Mouse (Mus musculus): ENCODE data around the gene Sox10. TPM values are rescaled to one million over a fixed set of nuclear protein-coding genes. Genes with fewer than 3 reads are reported as not detected.
A peak's percentile ranks its signal among the peaks of the same experiment; 100 is the strongest.

Gene Sox10
- polyA plus RNA-seq, 1 experiment from 2014 or later, result not detected

DNA sequence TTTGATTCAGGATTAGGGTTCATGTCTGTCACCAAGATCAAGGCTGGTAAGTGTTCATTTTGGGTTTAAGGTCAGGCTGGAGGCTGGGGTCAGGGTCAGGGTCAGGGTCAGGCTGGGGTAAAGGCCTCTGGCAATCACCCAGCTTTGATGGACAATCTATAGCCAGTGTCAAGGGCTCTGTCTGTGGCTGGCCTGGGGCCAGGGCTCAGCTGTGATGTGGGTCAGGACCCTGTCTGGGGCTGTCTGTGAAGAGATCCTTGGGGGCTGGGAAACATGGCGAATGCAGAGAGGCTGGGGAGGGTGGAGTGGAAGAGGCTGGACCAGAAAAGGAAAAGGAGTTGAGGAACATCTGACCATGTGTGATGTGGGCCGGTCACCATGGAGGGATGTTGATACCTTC lies 29.9 kb upstream of the Sox10 start:
- TF ChIP-seq CTCF (IDR thresholded peaks at IDR 0.05), result no peak
- ATAC-seq (no peak), DNase-seq (ENCODE audit: low read depth, low spot score) (no peak)
- in situ Hi-C loops (cut with MboI; ENCODE audit: low pct_unique_long_range_greater_than_20kb), result no loop called here
- ChIA-PET POLR2A (no interaction called here), CTCF (no interaction called here)
- no peaks in the 10 kb centered on the region for H3K27me3 ChIP-seq

DNA sequence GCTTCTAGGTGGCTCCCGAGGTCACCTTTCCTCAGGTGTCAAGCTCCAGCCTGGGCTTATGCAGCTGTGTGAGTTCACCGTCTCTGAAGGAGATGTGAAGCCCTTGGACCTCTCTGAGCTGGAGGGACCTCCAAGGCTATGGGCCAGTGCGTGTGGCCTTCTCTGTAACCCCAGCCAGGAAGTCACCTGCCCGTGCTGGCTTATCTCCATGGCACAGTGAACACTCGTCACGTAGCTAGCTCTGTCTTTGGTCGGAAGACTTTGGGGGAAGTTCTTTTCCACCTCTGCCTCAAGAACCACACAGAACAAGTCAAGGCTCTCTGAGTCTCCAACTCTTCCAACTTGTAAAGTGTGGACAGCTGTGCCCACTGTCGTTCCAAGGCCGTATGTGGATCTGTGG lies 29.0 kb upstream of the Sox10 start:
- H3K27me3 ChIP-seq, result no peaks in the 10 kb centered on the region
- ATAC-seq (no peak), DNase-seq (ENCODE audit: low read depth, low spot score) (no peak)
- no peak for TF ChIP-seq CTCF (IDR thresholded peaks at IDR 0.05)
- in situ Hi-C loops (cut with MboI; ENCODE audit: low pct_unique_long_range_greater_than_20kb), result no loop called here
- ChIA-PET CTCF (no interaction called here), POLR2A (no interaction called here)

GRCm38 (mm10) chr15:79192885-79193845 lies 28.1 kb upstream of the Sox10 start:
- CTCF ChIA-PET, result no interaction called here
- DNase-seq (ENCODE audit: low read depth, low spot score) (no peak), ATAC-seq (no peak)
- POLR2A ChIA-PET, result no interaction called here
- TF ChIP-seq CTCF (IDR thresholded peaks at IDR 0.05), result no peak
- no peaks in the 10 kb centered on the region for H3K27me3 ChIP-seq
- in situ Hi-C loops (cut with MboI; ENCODE audit: low pct_unique_long_range_greater_than_20kb), result no loop called here

- DNase-seq (ENCODE audit: low read depth, low spot score), result no peak
- ATAC-seq, result no peak
- in situ Hi-C loops (cut with MboI; ENCODE audit: low pct_unique_long_range_greater_than_20kb), result no loop called here
- CTCF ChIA-PET, result no interaction called here
- POLR2A ChIA-PET, result no interaction called here
- H3K27me3 ChIP-seq, result no peaks in the 10 kb centered on the region
- no peak for TF ChIP-seq CTCF (IDR thresholded peaks at IDR 0.05)
These were observed 27.4 kb upstream of the Sox10 start for GRCm38 (mm10) chr15:79192450-79192849.

DNA sequence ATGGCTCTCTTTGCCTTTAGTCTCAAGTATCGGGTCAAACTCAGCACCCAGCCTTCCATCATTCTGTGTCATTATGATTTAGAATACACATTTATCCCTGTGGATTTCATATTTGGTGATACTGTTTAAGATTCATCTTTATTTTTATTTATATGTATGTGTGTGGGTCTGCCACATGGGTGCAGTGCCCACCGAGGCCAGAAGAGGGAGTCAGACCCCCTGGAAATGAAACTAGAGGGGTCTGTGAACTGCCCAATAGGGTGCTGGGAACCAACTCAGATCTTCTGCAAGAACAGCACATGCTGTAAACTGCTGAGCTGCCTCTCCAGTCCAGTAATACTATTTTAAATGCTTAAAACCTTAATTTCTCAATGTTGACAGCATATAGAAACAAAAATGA lies 26.4 kb upstream of the Sox10 start:
- ATAC-seq, result no peak
- CTCF ChIA-PET, result no interaction called here
- TF ChIP-seq CTCF (IDR thresholded peaks at IDR 0.05), result no peak
- H3K27me3 ChIP-seq, result no peaks in the 10 kb centered on the region
- POLR2A ChIA-PET, result no interaction called here
- in situ Hi-C loops (cut with MboI; ENCODE audit: low pct_unique_long_range_greater_than_20kb), result no loop called here
- DNase-seq (ENCODE audit: low read depth, low spot score), result no peak

- DNase-seq (ENCODE audit: low read depth, low spot score), result no peak
- ChIA-PET POLR2A (no interaction called here), CTCF (no interaction called here)
- H3K27me3 ChIP-seq, result peaks cover 6% of the 10 kb centered on the region
- ATAC-seq, result no peak
- in situ Hi-C loops (cut with MboI; ENCODE audit: low pct_unique_long_range_greater_than_20kb), result no loop called here
- no peak for TF ChIP-seq CTCF (IDR thresholded peaks at IDR 0.05)
These were observed 22.8 kb upstream of the Sox10 start for GRCm38 (mm10) chr15:79187819-79188218.

GRCm38 (mm10) chr15:79185213-79185612 lies 20.2 kb upstream of the Sox10 start:
- ATAC-seq (no peak), DNase-seq (ENCODE audit: low read depth, low spot score) (no peak)
- H3K27me3 ChIP-seq, result peaks cover 11% of the 10 kb centered on the region
- CTCF ChIA-PET, result no interaction called here
- TF ChIP-seq CTCF (IDR thresholded peaks at IDR 0.05), result no peak
- in situ Hi-C loops (cut with MboI; ENCODE audit: low pct_unique_long_range_greater_than_20kb), result no loop called here
- POLR2A ChIA-PET, result no interaction called here

- in situ Hi-C loops (cut with MboI; ENCODE audit: low pct_unique_long_range_greater_than_20kb), result no loop called here
- CTCF ChIA-PET, result no interaction called here
These were observed 11.9 kb upstream of the Sox10 start for GRCm38 (mm10) chr15:79176905-79177304.

DNA sequence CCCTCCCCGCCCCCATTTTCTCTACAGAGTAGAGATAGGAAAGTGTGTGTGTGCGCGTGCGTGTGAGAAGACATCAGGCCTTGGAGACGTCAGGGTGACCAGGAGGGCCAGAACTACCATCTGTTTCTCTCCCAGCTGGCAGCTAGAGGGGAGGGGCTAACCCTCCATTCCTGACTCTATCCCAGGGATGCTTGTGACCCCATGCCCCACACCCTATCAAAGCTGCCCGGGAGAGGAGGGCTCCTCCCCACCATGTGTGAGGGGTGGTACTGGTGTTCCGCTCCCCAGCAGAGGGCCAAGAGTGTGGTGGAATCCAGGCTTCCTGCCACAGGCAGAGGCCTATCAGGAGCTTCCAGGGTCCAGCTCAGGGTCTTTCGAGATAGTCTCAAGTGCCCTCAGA lies 1.7 kb upstream of the Sox10 start:
- no peak for TF ChIP-seq CTCF (IDR thresholded peaks at IDR 0.05)
- ChIA-PET CTCF (no interaction called here), POLR2A (no interaction called here)
- in situ Hi-C loops (cut with MboI; ENCODE audit: low pct_unique_long_range_greater_than_20kb), result no loop called here
- peaks cover 7% of the 10 kb centered on the region for H3K27me3 ChIP-seq
- ATAC-seq, result no peak
- DNase-seq (ENCODE audit: low read depth, low spot score), result no peak

More at GRCm38 (mm10) chr15:79176905-79177304, 11.9 kb upstream of the Sox10 start:
- TF ChIP-seq CTCF (IDR thresholded peaks at IDR 0.05), result no peak
- DNase-seq (ENCODE audit: low read depth, low spot score) (peak; percentile 80), ATAC-seq (peak; percentile 54)
- peaks cover 4% of the 10 kb centered on the region for H3K27me3 ChIP-seq
- POLR2A ChIA-PET, result interaction anchor here (0.6 to 1.3 kb wide), 2 partner anchors 10 to 23 kb away, joined by 3 read pairs; no protein-coding TSS in a partner anchor

DNA sequence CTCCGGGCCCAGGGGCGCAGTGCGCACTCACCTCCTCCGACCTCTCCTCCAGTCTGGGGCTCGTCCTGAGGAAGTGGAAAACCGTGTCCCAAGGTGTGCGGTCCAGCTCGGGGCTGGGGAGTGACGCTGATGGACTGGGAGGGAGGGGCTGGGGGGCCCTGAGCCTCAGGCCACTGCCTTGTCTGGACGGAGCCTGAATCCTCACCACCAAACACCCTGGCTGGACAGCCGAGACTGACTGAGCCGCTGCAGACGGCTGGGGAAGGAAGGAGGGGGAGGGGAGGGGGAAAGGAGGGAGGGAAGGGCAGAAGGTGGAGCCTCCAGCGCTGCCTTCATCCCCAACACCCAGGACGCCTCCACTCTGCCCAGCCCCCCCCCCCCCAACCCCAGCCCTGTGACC lies 789 bp downstream of the Sox10 start:
- no peak for TF ChIP-seq CTCF (IDR thresholded peaks at IDR 0.05)
- DNase-seq (ENCODE audit: low read depth, low spot score) (no peak), ATAC-seq (no peak)
- ChIA-PET POLR2A (no interaction called here), CTCF (no interaction called here)
- peaks cover 7% of the 10 kb centered on the region for H3K27me3 ChIP-seq
- in situ Hi-C loops (cut with MboI; ENCODE audit: low pct_unique_long_range_greater_than_20kb), result no loop called here

GRCm38 (mm10) chr15:79162822-79163221 lies 2.2 kb downstream of the Sox10 start:
- peaks cover 7% of the 10 kb centered on the region for H3K27me3 ChIP-seq
- ChIA-PET POLR2A (no interaction called here), CTCF (no interaction called here)
- DNase-seq (ENCODE audit: low read depth, low spot score) (no peak), ATAC-seq (no peak)
- in situ Hi-C loops (cut with MboI; ENCODE audit: low pct_unique_long_range_greater_than_20kb), result no loop called here
- no peak for TF ChIP-seq CTCF (IDR thresholded peaks at IDR 0.05)

DNA sequence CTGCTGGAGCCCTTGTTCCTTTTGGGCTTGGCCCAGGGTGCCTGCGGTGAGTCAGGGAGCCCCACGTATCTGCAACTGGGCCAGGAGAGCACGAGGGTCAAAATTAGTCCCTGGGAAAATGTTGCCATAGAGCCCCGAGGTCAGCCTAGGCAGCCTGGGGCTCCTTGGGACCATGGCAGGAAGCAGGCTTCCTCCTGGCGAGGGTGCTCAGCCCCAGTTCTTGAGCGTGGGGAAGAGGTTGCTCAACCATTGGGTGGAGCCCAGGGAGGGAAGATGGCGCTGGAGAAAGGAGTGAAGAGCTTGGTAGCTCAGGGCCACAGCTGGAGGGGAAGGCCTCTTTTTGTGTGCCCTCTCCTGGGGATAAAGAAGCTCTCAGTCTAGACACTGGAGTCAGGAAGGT lies 2.7 kb downstream of the Sox10 start:
- ATAC-seq (no peak), DNase-seq (ENCODE audit: low read depth, low spot score) (no peak)
- CTCF ChIA-PET, result no interaction called here
- in situ Hi-C loops (cut with MboI; ENCODE audit: low pct_unique_long_range_greater_than_20kb), result no loop called here
- POLR2A ChIA-PET, result no interaction called here
- no peak for TF ChIP-seq CTCF (IDR thresholded peaks at IDR 0.05)
- H3K27me3 ChIP-seq, result peaks cover 7% of the 10 kb centered on the region
